Mouse (Mus musculus) olfactory bulb, adult 2 months (tissue): ENCODE data around the gene Cwc22. TPM values are rescaled to one million over a fixed set of nuclear protein-coding genes. Genes with fewer than 3 reads are reported as not detected.

Source experiments
- H3K27ac ChIP-seq: fragments of 200-500 bp; 2 replicates; pipeline ENCODE4 v1.5.1; 2012; ENCODE audit warnings: low read depth, low read length; ENCODE audit not compliant: insufficient read depth
- H3K4me1 ChIP-seq: fragments of 200-500 bp; 2 replicates; pipeline ENCODE4 v1.6.1; 2012; ENCODE audit warnings: low read length; ENCODE audit not compliant: control insufficient read depth, insufficient read depth
- H3K4me3 ChIP-seq: fragments of 200-500 bp; 2 replicates; pipeline ENCODE4 v1.5.1; 2012; ENCODE audit warnings: mild to moderate bottlenecking, low read depth, low read length, moderate library complexity; ENCODE audit not compliant: insufficient read depth
- CTCF ChIP-seq: fragments of 200-500 bp; IDR thresholded peaks from 2 replicates; pipeline ENCODE4 v1.5.1; 2012; ENCODE audit warnings: low read depth, mild to moderate bottlenecking, low read length, moderate library complexity; ENCODE audit not compliant: insufficient read depth
- POLR2A ChIP-seq: fragments of 200-500 bp; IDR thresholded peaks from 2 replicates; pipeline ENCODE4 v1.6.1; 2012; ENCODE audit warnings: mild to moderate bottlenecking, low read depth, low read length, moderate library complexity; ENCODE audit not compliant: insufficient read depth
- WGBS: fragments of 180-500 bp; shearing (Covaris S2); methylation state at CpG from one replicate; pipeline ENCODE4 v1.1.7; 2018; 5-methylcytosine and 5-hydroxymethylcytosine counted together
- polyA plus RNA-seq: library from polyadenylated mRNA; stranded (reverse); fragments of >200 nt; gene quantifications from 2 replicates; pipeline ENCODE4 v1.2.4, GENCODE M21; 2012; ENCODE audit warnings: low replicate concordance; ENCODE audit not compliant: missing spikeins, insufficient read depth, insufficient read length

Gene Cwc22
- polyA plus RNA-seq, 1 experiment: not detected

GRCm38 (mm10) chr2:77951415-77951913 is 5.3 kb upstream of the Cwc22 start:
- H3K4me1 ChIP-seq: no peaks in the 10 kb centered on the region
- H3K4me3 ChIP-seq: no peak overlapping the region
- 88% methylated on average over 6 of the region's 6 CpGs for WGBS
- TF ChIP-seq POLR2A: no peak
- no peak for TF ChIP-seq CTCF
- no peak overlapping the region for H3K27ac ChIP-seq

GRCm38 (mm10) chr2:77950111-77950510 is 3.9 kb upstream of the Cwc22 start:
- Histone ChIP-seq H3K4me3 (no peak overlapping the region), H3K27ac (no peak overlapping the region), H3K4me1 (no peaks in the 10 kb centered on the region)
- TF ChIP-seq CTCF: no peak
- no peak for TF ChIP-seq POLR2A
- 74% methylated on average over 1 of the region's 1 CpGs for WGBS

- Histone ChIP-seq H3K27ac (no peak overlapping the region), H3K4me3 (no peak overlapping the region), H3K4me1 (no peaks in the 10 kb centered on the region)
- TF ChIP-seq CTCF: no peak
- no peak for TF ChIP-seq POLR2A
- WGBS: 100% methylated on average over 1 of the region's 1 CpGs
Observed at GRCm38 (mm10) chr2:77949521-77949920, 3.3 kb upstream of the Cwc22 start.

GRCm38 (mm10) chr2:77948921-77949320 is 2.7 kb upstream of the Cwc22 start:
- Histone ChIP-seq H3K4me3 (no peak overlapping the region), H3K4me1 (no peaks in the 10 kb centered on the region), H3K27ac (no peak overlapping the region)
- no peak for TF ChIP-seq POLR2A
- no peak for TF ChIP-seq CTCF
- WGBS: 90% methylated on average over 2 of the region's 2 CpGs

- Histone ChIP-seq H3K4me3 (no peak overlapping the region), H3K4me1 (no peaks in the 10 kb centered on the region), H3K27ac (no peak overlapping the region)
- WGBS: 83% methylated on average over 1 of the region's 1 CpGs
- TF ChIP-seq CTCF (no peak), POLR2A (no peak)
Observed at GRCm38 (mm10) chr2:77948126-77948525, 2.0 kb upstream of the Cwc22 start.

GRCm38 (mm10) chr2:77947161-77947870 is 1.1 kb upstream of the Cwc22 start:
- TF ChIP-seq POLR2A: no peak
- no peak for TF ChIP-seq CTCF
- whole genome bisulfite sequencing: 72% methylated on average over 3 of the region's 3 CpGs
- Histone ChIP-seq H3K27ac (no peak overlapping the region), H3K4me1 (no peaks in the 10 kb centered on the region), H3K4me3 (no peak overlapping the region)

GRCm38 (mm10) chr2:77944860-77945595 is 1.1 kb downstream of the Cwc22 start:
- no peak overlapping the region for H3K27ac ChIP-seq
- WGBS: 33% methylated on average over 8 of the region's 8 CpGs
- no peaks in the 10 kb centered on the region for H3K4me1 ChIP-seq
- TF ChIP-seq CTCF (no peak), POLR2A (no peak)
- H3K4me3 ChIP-seq: peak overlapping the region; percentile 68

GRCm38 (mm10) chr2:77944281-77944680 is 1.9 kb downstream of the Cwc22 start:
- TF ChIP-seq POLR2A (no peak), CTCF (no peak)
- Histone ChIP-seq H3K4me3 (no peak overlapping the region), H3K4me1 (no peaks in the 10 kb centered on the region), H3K27ac (no peak overlapping the region)
- 86% methylated on average over 5 of the region's 5 CpGs for WGBS

- H3K4me3 ChIP-seq: no peak overlapping the region
- no peak overlapping the region for H3K27ac ChIP-seq
- no peak for TF ChIP-seq POLR2A
- no peak for TF ChIP-seq CTCF
- no peaks in the 10 kb centered on the region for H3K4me1 ChIP-seq
- 62% methylated on average over 2 of the region's 2 CpGs for whole genome bisulfite sequencing
Observed at GRCm38 (mm10) chr2:77941944-77942343, 4.2 kb downstream of the Cwc22 start.
